Mouse (Mus musculus) adrenal gland, postnatal 10 days (tissue): ENCODE data around the gene Dnm1. TPM values are rescaled to one million over a fixed set of nuclear protein-coding genes. Genes with fewer than 3 reads are reported as not detected.
A peak's percentile ranks its signal among the peaks of the same experiment; 100 is the strongest.
"Not testable (repeated sequence)": the region's sequence is repeated elsewhere in the genome, so short reads cannot be mapped to it uniquely, and the experiment has no call there.

ENCODE experiments used
- DNase-seq: peaks from one replicate; pipeline ENCODE4 v3.0.0; 2021; ENCODE audit warnings: mixed read lengths
- long read RNA-seq, 2 experiments: library from polyadenylated mRNA; stranded (forward); transcript quantifications; one replicate each; pipeline ENCODE4 v2.0.0; 2021
- total RNA-seq, 2 experiments: library from RNA; stranded (reverse); gene quantifications; 2 replicates each; pipeline ENCODE4 v1.2.3; 2021

Gene Dnm1
- 10 to 100 TPM; 15.8 to 23.8 TPM for total RNA-seq
- long read RNA-seq, experiment 1, partial matches to known transcripts, result 2 of 3 reads
- long read RNA-seq, experiment 1, other reads (novel, unspliced or antisense), result 1 of 3 reads
- long read RNA-seq, experiment 2, result 0 reads

DNA sequence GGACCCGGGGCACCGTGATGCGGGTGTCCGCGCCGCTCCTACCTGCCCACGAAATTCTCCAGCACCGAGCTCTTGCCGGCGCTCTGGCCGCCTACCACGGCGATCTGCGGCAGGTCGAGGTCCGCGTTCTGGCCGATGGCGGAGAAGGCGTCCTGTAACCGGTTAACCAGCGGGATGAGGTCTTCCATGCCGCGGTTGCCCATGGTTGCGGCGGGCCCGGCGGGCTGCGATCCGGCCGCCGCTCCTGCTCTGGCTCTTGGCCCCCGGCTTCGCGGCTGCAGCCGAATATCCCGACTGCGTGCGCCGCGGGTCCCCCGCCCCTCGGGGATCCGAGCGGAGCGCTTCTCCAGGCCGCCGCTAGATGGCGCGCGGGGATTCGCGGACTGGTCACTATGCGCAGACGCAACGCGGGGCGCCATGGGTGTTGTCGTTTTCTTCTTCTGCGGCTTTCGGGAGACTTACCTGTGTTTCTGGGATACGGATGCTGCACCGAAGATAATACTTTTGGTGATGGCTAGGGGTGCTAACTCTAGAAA is at the start of gene Dnm1:
Dnm1 (minus strand) TSS at position 332 of the 536 bp plus-strand sequence.
- DNase-seq, result peak; percentile 96

DNA sequence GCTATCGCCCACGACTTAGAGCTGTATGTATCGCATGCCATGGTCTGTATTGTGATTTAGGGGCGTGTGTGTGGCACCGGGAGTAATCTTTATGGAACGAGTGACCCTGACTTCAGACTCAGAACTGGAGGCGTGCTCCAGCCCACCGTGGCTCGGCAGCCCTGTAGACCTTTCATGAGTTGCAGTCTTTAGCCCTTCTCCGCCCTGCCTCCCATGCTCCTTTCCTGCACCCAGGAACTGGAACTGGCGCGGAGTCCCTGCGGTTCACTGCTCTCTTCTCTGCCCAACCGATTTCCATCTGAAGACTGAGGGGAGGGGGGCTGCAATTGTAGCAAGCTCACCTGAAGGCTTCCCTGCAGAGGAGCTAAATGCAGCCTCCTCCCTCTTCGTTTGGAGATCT is 43.6 kb upstream of the Dnm1 start:
- DNase-seq, result no peak

DNA sequence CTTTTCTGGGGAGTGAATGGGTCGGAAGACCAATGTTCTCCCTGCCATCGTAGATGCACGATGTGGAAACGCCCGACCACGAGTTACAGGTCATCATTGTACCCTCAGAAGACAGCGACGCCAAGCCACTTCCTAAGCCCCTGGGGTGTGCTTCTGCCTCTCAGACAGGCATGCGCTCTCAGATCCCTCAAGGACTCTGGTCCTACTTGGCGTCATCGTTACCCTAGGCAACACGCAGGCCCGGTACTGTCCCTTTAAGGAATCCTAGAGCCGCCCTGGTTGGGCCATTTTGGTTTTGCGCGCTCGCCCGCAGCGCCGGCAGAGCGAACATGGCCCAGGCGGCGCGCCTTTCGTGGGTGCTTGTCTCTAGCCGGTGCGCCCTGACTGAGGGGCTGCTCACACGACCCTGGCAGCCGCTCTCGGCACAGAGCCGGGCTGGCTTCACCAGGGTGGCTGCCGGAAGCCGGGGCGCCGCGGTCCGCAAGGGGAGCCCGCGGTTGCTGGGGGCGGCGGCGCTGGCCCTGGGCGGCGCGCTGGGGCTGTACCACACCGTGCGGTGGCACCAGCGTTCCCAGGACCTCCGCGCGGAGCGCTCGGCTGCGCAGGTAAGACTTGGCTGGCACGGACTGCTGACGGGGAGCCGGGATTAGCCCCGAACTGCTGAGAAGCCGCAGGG is 42.9 kb upstream of the Dnm1 start:
- peak; percentile 93 for DNase-seq

DNA sequence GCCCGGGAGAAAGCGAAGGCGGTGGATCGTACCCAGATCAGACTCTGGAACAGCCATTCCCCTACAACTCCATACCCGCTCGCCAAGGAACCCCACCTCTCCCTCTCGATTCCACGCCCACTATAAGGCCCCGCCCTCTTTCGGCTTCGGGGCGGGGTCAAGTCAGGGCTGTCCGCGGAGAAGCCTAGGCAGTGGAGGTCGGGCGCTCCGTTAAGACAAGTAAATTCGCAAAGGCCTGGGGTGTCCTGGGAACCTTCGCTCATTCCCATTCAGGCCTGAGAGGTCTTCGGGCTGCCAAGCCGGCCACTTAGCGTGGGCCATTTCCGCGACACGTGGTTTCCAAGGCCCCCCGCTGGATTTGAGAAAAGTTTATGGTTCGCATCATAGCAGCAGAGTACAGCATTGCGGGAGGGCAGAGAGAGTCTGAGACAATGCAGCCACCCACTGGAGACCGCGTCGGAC is 42.4 kb upstream of the Dnm1 start, which contains the start of gene Ptges2:
Ptges2 (plus strand) TSS at position 413 of the 462 bp plus-strand sequence.
- peak; percentile 94 for DNase-seq

DNA sequence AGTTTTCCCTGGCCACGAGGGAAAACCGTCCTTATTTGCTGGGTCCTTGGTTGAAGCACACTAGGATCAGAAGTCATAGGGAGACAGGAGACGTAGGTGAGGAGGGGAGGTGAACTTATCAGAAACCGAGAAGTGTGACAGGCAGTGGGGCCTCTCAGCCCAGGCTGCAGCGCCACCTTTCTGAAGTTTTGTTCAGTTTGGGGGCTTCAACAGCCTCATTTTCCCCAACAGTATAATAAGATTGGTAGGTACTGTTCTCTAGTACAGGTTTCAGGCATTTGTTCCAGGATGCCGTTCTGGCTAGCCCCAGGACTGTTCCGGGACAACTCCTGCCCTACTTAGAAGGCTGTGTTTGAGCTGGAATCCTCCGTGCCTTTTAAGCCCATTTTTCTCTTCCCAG is 41.8 kb upstream of the Dnm1 start:
- DNase-seq, result peak; percentile 67

DNA sequence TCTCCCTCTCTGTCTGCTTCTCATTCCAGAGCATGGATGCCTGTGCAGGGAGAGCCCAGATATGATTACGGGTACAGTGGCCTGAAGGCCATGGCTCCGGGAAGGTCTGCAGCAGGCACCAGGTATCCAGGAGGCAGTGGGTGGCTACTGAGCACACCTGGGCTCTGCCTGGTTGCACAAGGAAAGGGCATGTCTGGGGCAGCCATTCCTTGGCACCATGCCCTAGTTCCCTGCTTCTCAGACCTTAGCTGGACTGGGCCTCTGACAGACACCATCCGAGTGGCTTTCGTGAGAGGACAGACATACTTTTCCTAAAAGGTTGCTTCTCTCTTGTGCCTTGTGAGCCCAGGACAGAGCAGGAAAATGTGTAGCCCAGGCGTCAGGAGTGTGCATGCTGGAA is 38.9 kb upstream of the Dnm1 start:
- peak; percentile 46 for DNase-seq

DNA sequence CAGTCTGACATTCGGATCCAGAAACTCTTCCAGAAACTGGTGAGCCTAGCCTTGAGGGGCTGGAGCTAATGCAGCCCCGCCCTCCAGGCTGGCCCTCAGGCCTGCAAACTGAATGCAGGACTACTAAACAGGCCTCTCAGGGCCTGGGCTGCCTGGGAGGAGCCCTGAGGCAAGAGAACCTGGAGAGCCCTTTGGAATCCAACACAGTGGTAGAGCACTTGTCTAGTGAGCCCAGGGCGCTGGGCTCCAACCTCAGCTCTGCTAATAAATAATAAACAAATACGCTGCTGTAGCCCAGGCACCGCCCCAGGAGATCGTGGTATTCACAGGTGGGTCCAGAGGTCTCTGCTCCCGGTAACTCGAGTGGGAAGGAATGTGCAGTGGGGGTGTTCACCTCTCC is 37.7 kb upstream of the Dnm1 start:
- DNase-seq, result no peak

DNA sequence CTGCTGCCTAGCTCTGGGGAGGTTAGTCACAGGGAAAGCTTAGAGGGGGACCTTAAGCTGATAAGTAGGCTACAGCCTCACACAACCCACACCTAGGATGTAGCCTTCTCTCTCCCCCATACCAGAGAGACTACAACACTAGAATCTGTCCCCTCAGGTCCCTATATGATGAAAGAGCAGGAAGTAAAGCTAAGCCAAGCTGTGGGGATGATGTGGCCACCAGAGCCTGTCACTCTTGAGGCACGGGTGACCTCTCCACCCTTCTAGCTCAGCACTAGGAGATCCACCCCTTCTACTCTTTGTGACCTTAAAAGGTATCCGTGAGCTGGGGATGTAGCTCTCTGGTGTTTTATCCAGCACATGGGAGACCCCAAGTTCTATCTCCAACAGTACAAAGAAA is 36.0 kb upstream of the Dnm1 start:
- DNase-seq, result no peak

DNA sequence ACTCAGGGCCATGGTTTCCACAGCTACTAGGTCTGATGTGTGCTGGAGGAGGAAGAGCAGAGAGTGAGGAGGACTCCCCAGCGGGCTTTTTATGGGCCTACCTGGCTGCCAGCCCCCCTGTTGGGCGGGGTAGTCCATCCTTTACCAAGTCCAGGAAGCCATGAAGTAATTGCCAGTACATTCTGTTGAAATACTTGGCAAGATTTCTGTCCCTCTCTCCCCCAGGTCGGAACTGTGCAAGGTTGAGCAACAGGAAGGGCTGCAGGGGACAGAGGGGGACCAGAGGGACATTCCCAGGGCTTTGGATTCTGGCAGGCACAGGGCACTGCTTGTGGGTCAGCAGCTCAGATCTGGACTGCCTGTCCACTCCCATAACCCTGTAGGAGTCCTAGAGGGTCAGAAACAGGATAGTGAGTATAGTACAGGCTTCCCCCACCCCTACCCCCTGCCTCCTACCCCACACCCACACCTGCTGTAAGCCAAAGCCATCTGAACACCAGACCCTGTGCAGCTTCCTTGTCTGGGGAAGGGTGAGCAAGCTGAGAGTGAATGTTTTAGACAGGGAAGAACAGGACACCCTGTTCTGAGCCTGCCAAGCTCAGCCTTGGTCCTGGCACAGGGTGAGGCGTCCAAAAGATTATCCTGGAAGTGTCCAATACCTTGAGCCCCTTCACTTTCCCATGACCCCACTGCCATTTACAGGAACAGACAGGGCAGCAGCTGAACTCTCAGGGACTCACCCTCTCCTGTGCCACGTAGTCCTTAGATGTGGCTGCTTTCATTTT is 34.8 kb upstream of the Dnm1 start, which contains the start of gene Lcn2:
Lcn2 (minus strand) TSS at position 547 of the 785 bp plus-strand sequence.
- DNase-seq, result peak; percentile 57

DNA sequence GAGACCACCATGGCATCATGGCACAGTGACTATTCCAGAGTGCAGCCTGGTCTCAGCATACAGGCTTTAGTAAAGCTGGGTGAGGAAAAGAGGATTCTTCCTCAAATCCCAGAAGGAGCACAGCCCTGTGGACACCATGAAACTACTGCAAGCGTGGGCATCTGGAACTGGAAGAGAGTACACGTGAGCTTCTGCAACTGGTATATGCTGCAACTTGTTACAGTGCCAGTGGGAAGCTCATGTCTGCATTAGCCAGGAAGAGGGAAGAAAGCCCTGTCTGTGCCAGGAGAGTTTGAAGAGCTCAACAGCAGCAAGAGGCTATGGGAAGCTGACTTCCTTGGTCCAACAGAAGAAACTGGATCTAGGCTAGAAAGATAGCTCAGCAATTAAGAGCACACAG is 29.6 kb upstream of the Dnm1 start:
- no peak for DNase-seq

DNA sequence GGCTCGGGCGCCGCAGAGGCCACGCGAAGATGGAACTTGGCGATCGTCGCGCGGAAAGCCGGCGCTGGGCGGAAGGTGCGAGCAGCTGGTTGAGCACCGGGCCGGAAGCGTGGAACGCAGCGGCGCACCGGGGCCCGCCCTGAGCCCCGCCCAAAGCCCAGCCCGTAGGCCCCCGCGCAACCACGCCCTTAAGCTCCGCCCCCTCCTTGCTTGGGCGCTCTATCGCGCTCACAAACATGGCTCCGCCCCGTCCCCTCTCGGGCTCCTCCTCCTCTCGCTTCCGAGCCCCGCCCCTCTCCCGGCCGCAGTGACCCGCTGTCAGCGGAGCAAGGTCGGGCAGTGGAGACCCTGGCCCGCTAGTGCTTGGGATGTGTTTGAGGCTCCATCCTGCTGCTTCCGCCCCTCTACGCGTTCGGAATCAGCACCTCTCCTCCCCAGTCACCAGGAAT is 28.7 kb upstream of the Dnm1 start, which contains the start of gene 1110008P14Rik:
1110008P14Rik (minus strand) TSS at position 164 of the 449 bp plus-strand sequence.
- peak; percentile 97 for DNase-seq

DNA sequence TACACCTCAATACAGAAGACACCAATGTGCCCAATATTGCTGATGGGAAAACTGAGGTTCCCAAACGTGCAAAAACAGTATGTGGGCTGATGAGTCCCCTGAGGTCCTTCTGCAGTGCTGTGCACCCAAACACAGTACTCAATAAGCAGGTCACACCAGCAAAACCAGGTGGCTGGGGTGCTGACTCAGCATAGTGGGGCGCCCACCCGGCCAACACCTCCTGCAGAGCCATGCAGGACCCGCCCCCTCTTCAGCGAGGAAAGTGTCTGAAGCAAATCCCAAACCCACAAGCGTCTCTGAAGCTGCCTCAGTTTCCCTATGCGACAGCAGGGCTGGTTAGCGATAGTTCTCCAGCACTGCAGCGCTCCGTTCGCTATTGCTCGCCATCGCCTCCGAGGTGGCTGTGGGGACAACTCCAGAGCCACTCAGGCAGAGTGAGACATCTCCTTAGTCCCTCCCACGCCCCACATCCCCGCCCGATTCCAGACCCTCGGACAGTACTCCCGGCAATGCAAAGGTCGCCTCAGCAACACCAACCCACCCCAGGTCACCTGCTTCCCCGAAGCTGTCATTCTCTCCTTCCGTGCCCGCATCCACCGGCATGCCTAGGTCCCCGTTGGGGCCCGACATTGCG is 28.1 kb upstream of the Dnm1 start:
- no peak for DNase-seq

DNA sequence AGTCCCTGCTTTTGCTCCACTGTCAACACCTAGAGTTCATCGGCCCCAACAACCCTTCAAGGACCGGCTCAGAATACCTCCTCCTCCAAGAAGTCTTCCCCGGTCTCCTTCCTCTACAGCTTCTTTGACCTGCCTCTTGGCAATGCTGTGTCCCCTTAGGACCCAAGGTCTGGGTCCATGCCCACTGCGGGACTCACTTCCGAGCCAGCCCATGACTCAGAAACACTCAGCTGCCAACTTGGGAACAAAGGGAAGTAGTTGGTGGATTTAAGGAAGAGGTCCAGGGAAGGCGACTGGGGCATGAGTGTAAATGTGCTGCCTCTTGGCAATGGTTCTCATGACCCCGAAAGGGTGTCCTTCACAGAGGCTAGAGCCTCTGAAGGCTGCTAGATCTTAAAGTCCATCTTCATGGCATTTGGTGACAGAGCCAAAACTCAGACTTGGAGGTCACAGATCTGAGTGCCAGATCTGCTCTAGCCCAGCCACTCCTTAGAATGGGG is 26.9 kb upstream of the Dnm1 start:
- peak; percentile 86 for DNase-seq

DNA sequence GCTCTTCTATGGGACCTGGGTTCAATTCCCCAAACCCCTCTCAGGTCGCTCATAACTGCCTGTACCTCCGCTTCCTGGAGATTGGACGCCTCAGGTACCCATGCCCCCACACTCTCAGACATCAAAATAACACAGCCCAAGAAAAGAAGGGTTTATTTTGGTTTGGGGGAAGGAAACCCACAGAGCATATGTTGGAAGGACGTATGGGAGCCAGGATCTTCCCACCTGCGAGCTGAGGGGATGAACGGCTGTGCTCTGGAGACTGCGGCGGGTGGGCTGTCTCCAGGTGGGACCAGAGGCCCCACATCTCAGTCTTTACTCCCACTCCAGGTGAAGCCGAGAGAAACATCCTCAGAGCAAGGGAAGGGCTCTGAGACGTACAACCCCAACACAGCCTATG is 23.8 kb upstream of the Dnm1 start:
- DNase-seq, result no peak

DNA sequence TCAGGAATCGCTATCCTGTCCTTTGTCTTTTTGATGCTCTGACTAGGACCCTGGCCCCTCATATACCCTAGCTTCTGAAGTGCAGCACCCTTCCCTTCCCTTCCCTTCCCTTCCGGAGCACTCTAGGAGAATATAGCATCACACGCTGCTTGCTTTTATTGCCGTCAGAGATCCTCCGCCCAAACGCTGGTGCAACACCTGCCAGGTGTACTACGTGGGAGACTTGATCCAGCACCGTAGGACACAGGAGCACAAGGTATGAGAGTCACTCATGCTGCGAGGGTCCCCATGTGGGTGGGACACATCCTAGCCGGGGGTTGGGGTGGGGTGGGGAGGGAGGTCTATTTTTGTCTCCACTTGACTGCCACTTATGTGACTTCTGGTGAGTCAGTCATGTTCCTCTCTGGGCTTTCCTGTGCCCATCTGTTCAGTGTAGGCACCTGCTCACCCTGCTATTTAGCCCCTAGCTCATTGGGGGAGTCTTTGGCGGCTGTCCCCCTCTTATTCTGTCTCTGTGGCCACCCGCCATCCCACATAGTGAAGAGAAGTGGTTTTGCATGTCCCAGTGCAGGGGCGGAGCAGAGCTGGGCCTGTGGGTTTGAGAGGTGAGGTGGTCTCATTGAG is 22.3 kb upstream of the Dnm1 start:
- DNase-seq, result no peak

DNA sequence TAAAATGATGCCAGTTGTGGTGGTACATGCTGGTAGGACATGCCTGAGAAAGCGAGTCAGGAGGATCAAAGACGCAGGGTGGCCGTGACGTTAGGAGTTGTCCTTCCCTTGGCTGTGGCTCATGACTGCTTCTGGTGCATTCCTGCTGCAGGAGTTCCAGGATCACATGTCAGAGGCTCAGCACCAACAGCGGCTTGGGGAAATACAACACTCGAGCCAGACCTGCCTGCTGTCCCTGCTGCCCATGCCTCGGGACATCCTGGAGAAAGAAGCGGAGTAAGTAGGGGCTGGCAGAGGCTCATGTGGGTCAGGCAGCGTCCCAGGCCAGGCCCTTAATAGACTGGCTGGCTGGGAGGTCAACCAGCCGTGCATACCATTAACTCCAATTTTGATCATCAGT is 21.1 kb upstream of the Dnm1 start:
- DNase-seq, result no peak

DNA sequence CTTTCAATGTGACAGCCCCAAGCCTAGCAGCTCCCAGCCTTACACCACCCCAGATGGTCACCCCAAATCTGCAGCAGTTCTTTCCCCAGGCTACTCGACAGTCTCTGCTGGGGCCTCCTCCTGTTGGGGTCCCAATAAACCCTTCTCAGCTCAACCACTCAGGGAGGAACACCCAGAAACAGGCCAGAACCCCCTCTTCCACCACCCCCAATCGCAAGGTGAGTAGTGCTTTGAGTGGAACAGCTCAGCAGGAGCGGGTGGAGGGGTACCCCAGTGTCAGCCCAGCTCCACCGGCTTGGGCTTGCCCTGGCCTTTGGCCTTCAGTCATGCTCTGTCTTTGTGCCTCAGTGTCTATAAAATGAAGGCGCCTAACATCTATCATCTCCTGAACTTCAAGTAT is 14.2 kb upstream of the Dnm1 start:
- DNase-seq, result no peak

DNA sequence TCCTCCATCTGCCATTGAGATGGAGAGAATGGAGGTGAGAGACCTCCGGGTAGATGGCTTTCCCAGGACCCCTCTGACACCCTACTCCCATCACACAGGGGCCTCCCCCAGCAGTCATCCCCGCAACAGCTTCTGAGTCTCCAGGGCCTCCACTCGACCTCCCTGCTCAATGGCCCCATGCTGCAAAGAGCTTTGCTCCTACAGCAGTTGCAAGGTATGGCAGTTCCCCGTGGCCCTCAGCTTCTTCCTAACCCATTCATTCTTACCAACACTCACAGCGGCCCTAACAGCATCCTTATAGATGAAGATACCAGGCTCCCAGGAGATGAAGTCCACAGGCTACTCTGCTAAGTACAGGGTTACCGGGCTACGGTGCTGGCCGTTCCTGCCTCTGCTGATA is 11.0 kb upstream of the Dnm1 start:
- no peak for DNase-seq

DNA sequence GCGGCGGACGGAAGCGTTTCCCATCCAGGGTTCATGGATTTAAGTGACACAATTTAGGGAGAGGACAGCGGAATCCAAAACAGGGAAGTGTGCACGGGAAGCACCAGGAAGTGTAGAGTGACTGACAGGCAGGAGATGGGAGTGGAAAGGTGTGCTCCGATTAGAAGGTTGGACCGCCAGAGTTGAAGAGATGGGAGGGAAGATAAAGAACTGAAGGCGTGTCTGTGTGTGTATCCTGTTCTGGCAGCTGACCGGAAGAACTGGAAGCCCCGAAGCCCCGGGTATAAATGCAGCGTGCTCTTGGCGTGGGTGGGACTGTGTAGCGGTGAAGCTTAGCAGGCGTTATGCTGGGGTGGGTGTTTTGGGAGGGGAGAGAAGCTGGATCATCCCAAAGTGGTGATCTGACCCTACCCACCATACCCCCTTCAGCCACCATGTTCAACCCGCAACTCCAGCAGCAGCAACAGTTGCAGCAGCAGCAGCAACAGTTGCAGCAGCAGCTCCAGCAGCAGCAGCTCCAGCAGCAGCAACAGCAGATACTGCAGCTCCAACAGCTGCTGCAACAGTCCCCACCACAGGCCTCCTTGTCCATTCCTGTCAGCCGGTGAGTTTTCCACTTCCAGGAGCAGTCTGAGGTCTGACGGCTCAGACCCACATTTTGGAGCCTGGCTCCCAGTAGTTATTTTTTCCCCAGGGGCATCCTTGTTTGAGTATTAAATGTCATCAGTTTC is 10.4 kb upstream of the Dnm1 start:
- DNase-seq, result peak; percentile 46

DNA sequence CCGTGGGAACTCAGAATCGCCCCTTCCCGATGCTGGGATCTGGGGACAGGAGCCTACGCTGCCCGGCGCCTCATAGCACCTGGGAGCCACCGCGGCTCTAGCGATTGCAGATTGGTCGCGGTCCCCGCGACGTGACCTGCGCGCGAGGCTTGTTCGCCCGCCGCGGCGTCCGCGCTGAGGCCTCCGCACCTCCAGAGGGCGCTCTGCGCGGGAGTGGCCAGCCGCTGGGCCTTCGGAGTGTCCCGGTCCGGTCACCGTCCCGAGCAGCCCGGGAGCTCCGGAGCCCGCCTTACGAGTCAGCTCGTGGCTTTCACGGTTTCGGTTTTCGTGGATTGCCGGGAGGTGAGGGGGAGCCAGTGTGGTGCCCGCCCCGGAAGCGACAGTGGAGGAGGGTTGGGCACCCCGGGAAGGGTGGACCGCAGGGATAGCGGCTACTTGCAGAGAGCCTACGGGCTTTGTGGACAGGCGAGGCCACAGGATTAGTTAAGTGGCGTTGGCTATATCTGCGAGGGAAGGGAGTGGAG is 9.7 kb upstream of the Dnm1 start:
- DNase-seq, result peak; percentile 97

DNA sequence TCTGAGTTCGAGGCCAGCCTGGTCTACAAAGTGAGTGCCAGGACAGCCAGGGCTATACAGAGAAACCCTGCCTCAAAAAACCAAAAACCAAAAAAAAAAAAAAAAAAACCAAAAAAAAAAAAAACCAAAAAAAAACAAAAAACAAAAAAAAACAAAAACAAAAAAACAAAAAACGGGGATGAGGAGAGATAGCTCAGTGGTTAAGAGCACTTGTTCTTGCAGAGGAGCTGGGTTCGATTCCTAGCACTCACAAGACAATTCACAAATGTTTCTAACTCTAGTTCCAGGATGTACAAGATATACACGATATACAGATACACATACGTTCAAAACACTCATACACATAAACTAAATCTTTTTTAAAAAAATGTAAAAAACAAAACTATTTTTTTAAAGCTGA is 9.1 kb upstream of the Dnm1 start:
- not testable (repeated sequence) for DNase-seq
